Mouse (Mus musculus) testis, postnatal 10 days (tissue): ENCODE measurements at regions not wholly inside any gene's neighbourhood (a gene's known extent, or its start where the extent isn't known, plus 50 kb on each side); places are given as distances from the start of the nearest gene placed in this dataset.
A peak's percentile ranks its signal among the peaks of the same experiment; 100 is the strongest.
"Not testable (repeated sequence)": the region's sequence is repeated elsewhere in the genome, so short reads cannot be mapped to it uniquely, and the experiment has no call there.

ENCODE experiments used
- DNase-seq: peaks from one replicate; pipeline ENCODE4 v3.0.0; 2021; ENCODE audit warnings: low spot score

- no peak for DNase-seq
Measured at GRCm38 (mm10) chr15:3171774-3172173, 96.6 kb upstream of the Selenop start.

- DNase-seq: no peak
Measured at GRCm38 (mm10) chr15:3174072-3174471, 94.3 kb upstream of the Selenop start.

GRCm38 (mm10) chr15:3174848-3175247 lies 93.5 kb upstream of the Selenop start:
- no peak for DNase-seq

- DNase-seq: peak; percentile 51
Measured at GRCm38 (mm10) chr15:3201912-3202653, 66.3 kb upstream of the Selenop start.

- no peak for DNase-seq
Measured at GRCm38 (mm10) chr15:3205522-3205921, 62.8 kb upstream of the Selenop start.

- not testable (repeated sequence) for DNase-seq
Measured at GRCm38 (mm10) chr15:3206076-3206475, 62.3 kb upstream of the Selenop start.

GRCm38 (mm10) chr15:3213721-3214120 lies 54.6 kb upstream of the Selenop start:
- peak; percentile 50 for DNase-seq

- DNase-seq: no peak
Measured at GRCm38 (mm10) chr15:3215201-3215600, 53.1 kb upstream of the Selenop start.
